Mouse (Mus musculus) retina, adult 2 months (tissue): ENCODE results near the gene Zfp992.
"Not testable (repeated sequence)": the region's sequence is repeated elsewhere in the genome, so short reads cannot be mapped to it uniquely, and the experiment has no call there.

Experiments used
- DNase-seq: peaks from one replicate; pipeline ENCODE4 v3.0.0-alpha.2; 2012; ENCODE audit warnings: low read depth, low spot score

The Zfp992 gene

GRCm38 (mm10) chr4:146474716-146475676, 26.2 kb downstream of the Zfp992 start:
- DNase-seq = not testable (repeated sequence)

GRCm38 (mm10) chr4:146476260-146476659, 27.4 kb downstream of the Zfp992 start:
- not testable (repeated sequence) for DNase-seq

- DNase-seq = not testable (repeated sequence)
These were observed 28.1 kb downstream of the Zfp992 start for GRCm38 (mm10) chr4:146476959-146477358.

- not testable (repeated sequence) for DNase-seq
These were observed 31.7 kb downstream of the Zfp992 start for GRCm38 (mm10) chr4:146480376-146481096.

- not testable (repeated sequence) for DNase-seq
These were observed 33.7 kb downstream of the Zfp992 start for GRCm38 (mm10) chr4:146482546-146482945.

- not testable (repeated sequence) for DNase-seq
These were observed 34.9 kb downstream of the Zfp992 start for GRCm38 (mm10) chr4:146483571-146484280.

GRCm38 (mm10) chr4:146484676-146485075, 35.9 kb downstream of the Zfp992 start:
- not testable (repeated sequence) for DNase-seq

- not testable (repeated sequence) for DNase-seq
These were observed 36.5 kb downstream of the Zfp992 start for GRCm38 (mm10) chr4:146485183-146485939.

- DNase-seq = not testable (repeated sequence)
These were observed 37.9 kb downstream of the Zfp992 start for GRCm38 (mm10) chr4:146486753-146487152.

- DNase-seq = not testable (repeated sequence)
These were observed 40.4 kb downstream of the Zfp992 start for GRCm38 (mm10) chr4:146489196-146489595.

GRCm38 (mm10) chr4:146491993-146492392, 43.2 kb downstream of the Zfp992 start:
- not testable (repeated sequence) for DNase-seq

- DNase-seq = no peak
These were observed 43.6 kb downstream of the Zfp992 start for GRCm38 (mm10) chr4:146492439-146492838.

GRCm38 (mm10) chr4:146492851-146493250, 44.0 kb downstream of the Zfp992 start:
- no peak for DNase-seq

GRCm38 (mm10) chr4:146493319-146493907, 44.6 kb downstream of the Zfp992 start:
- DNase-seq = not testable (repeated sequence)

- no peak for DNase-seq
These were observed 46.2 kb downstream of the Zfp992 start for GRCm38 (mm10) chr4:146494980-146495379.

GRCm38 (mm10) chr4:146497695-146498275, 49.0 kb downstream of the Zfp992 start:
- not testable (repeated sequence) for DNase-seq

GRCm38 (mm10) chr4:146501727-146502126, 52.9 kb downstream of the Zfp992 start, which contains the start of gene Zfp981:
Gene Zfp981 (plus strand): TSS chr4:146502027.
- DNase-seq = not testable (repeated sequence)

- DNase-seq = not testable (repeated sequence)
These were observed 60.2 kb downstream of the Zfp992 start for GRCm38 (mm10) chr4:146509029-146509428.

- not testable (repeated sequence) for DNase-seq
These were observed 63.0 kb downstream of the Zfp992 start for GRCm38 (mm10) chr4:146511871-146512270.

GRCm38 (mm10) chr4:146516474-146516873, 67.7 kb downstream of the Zfp992 start:
- no peak for DNase-seq
